Mouse (Mus musculus) MEL (cell line): ENCODE results near the gene Oat.

Experiments used
- CTCF ChIP-seq, 3 experiments: IDR thresholded peaks in 2 of 3; conservative IDR thresholded peaks in 1 of 3; 2 replicates each; pipeline ENCODE4 v1.5.1; 2011 to 2012; ENCODE audit warnings: low read length in 3 of 3, low read depth in 2 of 3, mild to moderate bottlenecking in 2 of 3, improper control_type of control experiment in 1 of 3, inconsistent platforms in 1 of 3, mixed read lengths in 1 of 3, moderate library complexity in 1 of 3; ENCODE audit not compliant: control insufficient read depth in 1 of 3, insufficient read depth in 1 of 3, poor library complexity in 1 of 3, severe bottlenecking in 1 of 3
- GATA1 ChIP-seq: IDR thresholded peaks from 2 replicates; pipeline ENCODE4 v1.6.1; 2011; ENCODE audit warnings: low read depth, low read length, improper control_type of control experiment
- MEF2A ChIP-seq: IDR thresholded peaks from 2 replicates; pipeline ENCODE4 v1.6.1; 2014; ENCODE audit warnings: low read depth, mild to moderate bottlenecking, inconsistent platforms, low read length, improper control_type of control experiment; ENCODE audit not compliant: poor library complexity, insufficient replicate concordance, severe bottlenecking; ENCODE audit errors: extremely low read depth
- MYC ChIP-seq: IDR thresholded peaks from 2 replicates; pipeline ENCODE4 v1.6.1; 2011; ENCODE audit warnings: low read depth, mild to moderate bottlenecking, low read length, improper control_type of control experiment, moderate library complexity
- POLR2A ChIP-seq, 2 experiments: IDR thresholded peaks; 2 replicates each; pipeline ENCODE4 v1.6.1; 2011 to 2012; ENCODE audit warnings: low read length in 2 of 2, mild to moderate bottlenecking in 2 of 2, control low read depth in 1 of 2, improper control_type of control experiment in 1 of 2, low read depth in 1 of 2, moderate library complexity in 1 of 2; ENCODE audit not compliant: control insufficient read depth in 1 of 2, insufficient read depth in 1 of 2, poor library complexity in 1 of 2
- SIN3A ChIP-seq: IDR thresholded peaks from 2 replicates; pipeline ENCODE4 v1.6.1; 2012; ENCODE audit warnings: low read length, improper control_type of control experiment, inconsistent platforms
- TAL1 ChIP-seq: IDR thresholded peaks from 2 replicates; pipeline ENCODE4 v1.6.1; 2012; ENCODE audit warnings: mild to moderate bottlenecking, inconsistent platforms, low read length, moderate library complexity, mixed read lengths
- TCF12 ChIP-seq: IDR thresholded peaks from 2 replicates; pipeline ENCODE4 v1.6.1; 2014; ENCODE audit warnings: low read depth, mild to moderate bottlenecking, inconsistent platforms, low read length, improper control_type of control experiment, moderate library complexity

DNA sequence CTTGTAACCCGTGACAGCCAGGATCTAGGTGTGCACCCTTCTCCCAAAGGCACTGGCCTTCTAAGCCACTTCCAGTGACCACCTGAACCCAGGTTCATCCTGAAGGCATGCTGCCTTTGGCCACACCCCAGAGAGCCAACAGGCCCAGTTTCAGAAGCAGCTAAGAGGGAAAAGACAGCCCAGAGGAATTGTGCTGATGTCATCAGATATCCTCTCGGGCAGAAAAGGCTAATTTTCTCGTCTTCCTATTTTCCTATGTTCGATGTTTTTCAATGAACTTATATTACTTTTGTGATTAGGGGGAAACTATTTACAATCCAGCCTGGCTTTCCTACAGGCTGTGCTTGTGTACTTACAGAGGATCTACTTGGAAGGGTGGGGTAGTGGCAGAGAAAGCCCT is 35.6 kb downstream of the Oat start:
- no peak for TF ChIP-seq TAL1
- TF ChIP-seq CTCF (IDR thresholded peaks at IDR 0.05 in 2 of 3, conservative IDR thresholded peaks at IDR 0.05 in 1 of 3; ENCODE audit: control insufficient read depth in 1 of 3, insufficient read depth in 1 of 3, low read depth in 2 of 3, low read length in 3 of 3, poor library complexity in 1 of 3, severe bottlenecking in 1 of 3), result no peak
- no peak for TF ChIP-seq SIN3A
- no peak for TF ChIP-seq POLR2A (IDR thresholded peaks at IDR 0.05; ENCODE audit: control insufficient read depth in 1 of 2, insufficient read depth in 1 of 2, low read depth in 1 of 2, low read length in 2 of 2, poor library complexity in 1 of 2)
- no peak for TF ChIP-seq MYC
- no peak for TF ChIP-seq GATA1
- TF ChIP-seq MEF2A, result no peak
- no peak for TF ChIP-seq TCF12
